Mouse (Mus musculus) limb, embryonic 13.5 days (tissue): ENCODE results near the gene Hinfp. TPM values are rescaled to one million over a fixed set of nuclear protein-coding genes. Genes with fewer than 3 reads are reported as not detected.

Experiments
- ATAC-seq: fragments of 200-750 bp; cut with Nextera tagmentation; 2 replicates; pipeline ENCODE4 v1.8.0; 2017; ENCODE audit warnings: low read depth, moderate number of reproducible peaks, moderate TSS enrichment; ENCODE audit not compliant: low FRiP score
- H3K27ac ChIP-seq: fragments of 300-500 bp; sonication (generic); 2 replicates; pipeline ENCODE4 v1.5.1; 2015; ENCODE audit warnings: inconsistent platforms, mild to moderate bottlenecking, moderate library complexity
- H3K27me3 ChIP-seq: fragments of 300-500 bp; sonication (generic); 2 replicates; pipeline ENCODE4 v1.6.1; 2015; ENCODE audit warnings: mild to moderate bottlenecking, inconsistent platforms
- H3K36me3 ChIP-seq: fragments of 300-500 bp; sonication (generic); 2 replicates; pipeline ENCODE4 v1.6.1; 2015; ENCODE audit warnings: inconsistent platforms, mild to moderate bottlenecking, moderate library complexity
- H3K4me1 ChIP-seq: fragments of 300-500 bp; sonication (generic); 2 replicates; pipeline ENCODE4 v1.6.1; 2015; ENCODE audit warnings: inconsistent platforms
- H3K4me2 ChIP-seq: fragments of 300-500 bp; sonication (generic); replicated peaks from 2 replicates; pipeline ENCODE4 v1.6.1; 2015; ENCODE audit warnings: inconsistent platforms, mild to moderate bottlenecking, moderate library complexity
- H3K4me3 ChIP-seq: fragments of 300-500 bp; sonication (generic); 2 replicates; pipeline ENCODE4 v1.5.1; 2015; ENCODE audit warnings: moderate library complexity, mild to moderate bottlenecking, inconsistent platforms
- H3K9ac ChIP-seq: fragments of 300-500 bp; sonication (generic); 2 replicates; pipeline ENCODE4 v1.6.1; 2015; ENCODE audit warnings: mild to moderate bottlenecking, inconsistent platforms
- H3K9me3 ChIP-seq: fragments of 300-500 bp; sonication (generic); 2 replicates; pipeline ENCODE4 v1.6.1; 2016; ENCODE audit warnings: inconsistent platforms
- WGBS: fragments of 180-500 bp; shearing (Covaris S2); methylation state at CpG from one replicate; pipeline ENCODE4 v1.1.7; 2015; 5-methylcytosine and 5-hydroxymethylcytosine counted together
- polyA plus RNA-seq: library from polyadenylated mRNA; unstranded; fragments of >200 nt; fragmentation: Nextera tagmentation; extraction: Ambion mirVana; gene quantifications from 2 replicates; pipeline ENCODE4 v1.2.1, GENCODE M21; 2015

Hinfp gene
- polyA plus RNA-seq, 1 experiment from 2014 or later, result 29.6 TPM

GRCm38 (mm10) chr9:44267319-44268026 is 38.0 kb downstream of the Hinfp start:
- H3K27ac ChIP-seq, result peak overlapping the region; percentile 75; the same call in 1 of the 2 replicates
- WGBS, result 12% methylated on average over 23 of the region's 23 CpGs

GRCm38 (mm10) chr9:44266478-44267226 is 38.8 kb downstream of the Hinfp start:
- Histone ChIP-seq H3K4me1 (peaks cover 16% of the 10 kb centered on the region), H3K27ac (0 out of 2 replicates have a peak overlapping the region, but pooled peaks have one; percentile 75), H3K4me3 (peak overlapping the region; percentile 57; the same call in 1 of the 2 replicates), H3K27me3 (no peaks in the 10 kb centered on the region), H3K9me3 (no peaks in the 10 kb centered on the region), H3K9ac (peak overlapping the region; percentile 90), H3K36me3 (peaks cover 14% of the 10 kb centered on the region), H3K4me2 (peak overlapping the region; percentile 82)
- 63% methylated on average over 8 of the region's 8 CpGs for WGBS
- no peak for ATAC-seq

More at GRCm38 (mm10) chr9:44267319-44268026, 38.0 kb downstream of the Hinfp start:
- Histone ChIP-seq H3K4me1 (peaks cover 16% of the 10 kb centered on the region), H3K9ac (peak overlapping the region; percentile 90), H3K4me3 (peak overlapping the region; percentile 57), H3K4me2 (peak overlapping the region; percentile 82), H3K27me3 (no peaks in the 10 kb centered on the region), H3K36me3 (peaks cover 10% of the 10 kb centered on the region), H3K9me3 (no peaks in the 10 kb centered on the region)
- ATAC-seq, result no peak

- H3K36me3 ChIP-seq, result peaks cover 18% of the 10 kb centered on the region
- H3K27me3 ChIP-seq, result no peaks in the 10 kb centered on the region
- H3K9me3 ChIP-seq, result no peaks in the 10 kb centered on the region
- no peak overlapping the region for H3K27ac ChIP-seq
- ATAC-seq, result no peak
- peak overlapping the region; percentile 36; the same call in 1 of the 2 replicates for H3K9ac ChIP-seq
- WGBS, result 84% methylated on average over 14 of the region's 14 CpGs
- H3K4me1 ChIP-seq, result no peaks in the 10 kb centered on the region; the same call in 1 of the 2 replicates
- no peak overlapping the region for H3K4me3 ChIP-seq
- H3K4me2 ChIP-seq, result no peak overlapping the region
Observed at GRCm38 (mm10) chr9:44261388-44261787, 44.1 kb downstream of the Hinfp start.

GRCm38 (mm10) chr9:44259014-44259413 is 46.5 kb downstream of the Hinfp start:
- no peaks in the 10 kb centered on the region for H3K9me3 ChIP-seq
- 82% methylated on average over 10 of the region's 10 CpGs for WGBS
- H3K27ac ChIP-seq, result no peak overlapping the region
- H3K4me2 ChIP-seq, result no peak overlapping the region
- peaks cover 19% of the 10 kb centered on the region for H3K4me1 ChIP-seq
- no peak for ATAC-seq
- no peaks in the 10 kb centered on the region for H3K27me3 ChIP-seq
- H3K36me3 ChIP-seq, result peaks cover 18% of the 10 kb centered on the region
- no peak overlapping the region for H3K9ac ChIP-seq
- H3K4me3 ChIP-seq, result no peak overlapping the region

- Histone ChIP-seq H3K9me3 (no peaks in the 10 kb centered on the region), H3K36me3 (peaks cover 4% of the 10 kb centered on the region; the same call in 1 of the 2 replicates), H3K27me3 (no peaks in the 10 kb centered on the region), H3K4me2 (no peak overlapping the region), H3K9ac (no peak overlapping the region), H3K27ac (no peak overlapping the region), H3K4me1 (peaks cover 29% of the 10 kb centered on the region), H3K4me3 (no peak overlapping the region)
- 80% methylated on average over 8 of the region's 8 CpGs for WGBS
- no peak for ATAC-seq
Observed at GRCm38 (mm10) chr9:44256213-44256612, 49.3 kb downstream of the Hinfp start.

GRCm38 (mm10) chr9:44255136-44255521 is 50.3 kb downstream of the Hinfp start:
- ATAC-seq, result no peak
- Histone ChIP-seq H3K4me2 (no peak overlapping the region), H3K4me1 (peaks cover 29% of the 10 kb centered on the region), H3K4me3 (no peak overlapping the region), H3K9me3 (no peaks in the 10 kb centered on the region), H3K9ac (0 out of 2 replicates have a peak overlapping the region, but pooled peaks have one; percentile 25), H3K27ac (peak overlapping the region; percentile 58), H3K27me3 (no peaks in the 10 kb centered on the region), H3K36me3 (peaks cover 4% of the 10 kb centered on the region; the same call in 1 of the 2 replicates)
- WGBS, result 38% methylated on average over 6 of the region's 6 CpGs

GRCm38 (mm10) chr9:44254508-44255135 is 50.8 kb downstream of the Hinfp start:
- 10% methylated on average over 5 of the region's 5 CpGs for WGBS
- Histone ChIP-seq H3K4me2 (no peak overlapping the region), H3K4me3 (no peak overlapping the region), H3K27me3 (no peaks in the 10 kb centered on the region), H3K9ac (no peak overlapping the region), H3K4me1 (peaks cover 29% of the 10 kb centered on the region), H3K27ac (peak overlapping the region; percentile 58; the same call in 1 of the 2 replicates), H3K36me3 (peaks cover 4% of the 10 kb centered on the region; the same call in 1 of the 2 replicates), H3K9me3 (no peaks in the 10 kb centered on the region)
- peak; percentile 62; the same call in 1 of the 2 replicates for ATAC-seq

- no peaks in the 10 kb centered on the region for H3K9me3 ChIP-seq
- H3K27me3 ChIP-seq, result no peaks in the 10 kb centered on the region
- no peak for ATAC-seq
- 73% methylated on average over 6 of the region's 6 CpGs for WGBS
- peaks cover 4% of the 10 kb centered on the region; the same call in 1 of the 2 replicates for H3K36me3 ChIP-seq
- no peak overlapping the region for H3K4me2 ChIP-seq
- no peak overlapping the region for H3K9ac ChIP-seq
- H3K27ac ChIP-seq, result 0 out of 2 replicates have a peak overlapping the region, but pooled peaks have one; percentile 7
- peaks cover 32% of the 10 kb centered on the region for H3K4me1 ChIP-seq
- no peak overlapping the region for H3K4me3 ChIP-seq
Observed at GRCm38 (mm10) chr9:44253441-44253840, 52.0 kb downstream of the Hinfp start.

GRCm38 (mm10) chr9:44251314-44251713 is 54.2 kb downstream of the Hinfp start, which contains the start of gene Pdzd3:
Gene Pdzd3, minus strand, starts transcription at chr9:44251471.
- H3K4me1 ChIP-seq, result peaks cover 32% of the 10 kb centered on the region
- no peak within 1 kb of the TSS for H3K9ac ChIP-seq
- no peaks in the 10 kb centered on the region; the same call in 1 of the 2 replicates for H3K36me3 ChIP-seq
- ATAC-seq, result no peak
- no peak within 1 kb of the TSS for H3K27ac ChIP-seq
- 79% methylated on average over 10 of the region's 10 CpGs for WGBS
- no peak within 1 kb of the TSS for H3K4me2 ChIP-seq
- H3K9me3 ChIP-seq, result no peaks in the 10 kb centered on the region
- H3K4me3 ChIP-seq, result no peak within 1 kb of the TSS
- no peaks in the 10 kb centered on the region for H3K27me3 ChIP-seq

GRCm38 (mm10) chr9:44250445-44250844 is 55.0 kb downstream of the Hinfp start:
- H3K4me3 ChIP-seq, result no peak overlapping the region
- ATAC-seq, result no peak
- H3K4me2 ChIP-seq, result no peak overlapping the region
- H3K27ac ChIP-seq, result no peak overlapping the region
- H3K9me3 ChIP-seq, result no peaks in the 10 kb centered on the region
- H3K27me3 ChIP-seq, result no peaks in the 10 kb centered on the region
- WGBS, result 76% methylated on average over 4 of the region's 4 CpGs
- H3K36me3 ChIP-seq, result no peaks in the 10 kb centered on the region; the same call in 1 of the 2 replicates
- no peak overlapping the region for H3K9ac ChIP-seq
- H3K4me1 ChIP-seq, result peaks cover 27% of the 10 kb centered on the region

- peaks cover 18% of the 10 kb centered on the region for H3K4me1 ChIP-seq
- H3K9ac ChIP-seq, result no peak overlapping the region; the same call in 1 of the 2 replicates
- no peak overlapping the region for H3K4me3 ChIP-seq
- H3K36me3 ChIP-seq, result no peaks in the 10 kb centered on the region; the same call in 1 of the 2 replicates
- H3K27me3 ChIP-seq, result no peaks in the 10 kb centered on the region
- WGBS, result 48% methylated on average over 26 of the region's 26 CpGs
- no peaks in the 10 kb centered on the region for H3K9me3 ChIP-seq
- no peak overlapping the region; the same call in 1 of the 2 replicates for H3K4me2 ChIP-seq
- ATAC-seq, result peak; percentile 78; the same call in 1 of the 2 replicates
- no peak overlapping the region for H3K27ac ChIP-seq
Observed at GRCm38 (mm10) chr9:44249181-44250146, 56.0 kb downstream of the Hinfp start.
